Mouse (Mus musculus) CH12F3 (cell line): ENCODE data around the gene Olfr1023.

Source experiments
- in situ Hi-C: fragments of 300-500 bp; cut with MboI; formaldehyde crosslinking; loops from 2 replicates; pipeline ENCODE4 v1.14.3; 2020; ENCODE audit warnings: low sequenced_read_pairs

The Olfr1023 gene

DNA sequence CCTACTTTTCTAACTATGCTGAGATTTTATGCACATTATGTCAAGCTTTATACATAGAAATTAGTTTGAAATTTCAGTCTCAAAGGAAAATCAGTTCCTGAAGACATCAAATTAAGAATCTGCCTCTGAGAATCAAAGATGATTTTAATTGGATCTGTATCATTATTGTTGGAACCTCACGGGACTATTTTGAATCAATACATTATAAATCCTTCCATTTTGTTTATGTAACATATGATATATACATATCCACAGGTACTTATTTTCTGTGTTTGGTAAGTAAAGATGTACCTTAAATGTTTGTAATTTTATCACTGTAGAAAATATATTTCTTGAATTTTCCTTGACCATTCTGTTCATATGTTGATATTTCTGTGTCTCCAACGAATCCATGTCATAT is at the start of gene Olfr1023:
Gene Olfr1023 (plus strand): TSS at position 301 of the 400 bp plus-strand sequence.
- in situ Hi-C loops, result no loop called here

DNA sequence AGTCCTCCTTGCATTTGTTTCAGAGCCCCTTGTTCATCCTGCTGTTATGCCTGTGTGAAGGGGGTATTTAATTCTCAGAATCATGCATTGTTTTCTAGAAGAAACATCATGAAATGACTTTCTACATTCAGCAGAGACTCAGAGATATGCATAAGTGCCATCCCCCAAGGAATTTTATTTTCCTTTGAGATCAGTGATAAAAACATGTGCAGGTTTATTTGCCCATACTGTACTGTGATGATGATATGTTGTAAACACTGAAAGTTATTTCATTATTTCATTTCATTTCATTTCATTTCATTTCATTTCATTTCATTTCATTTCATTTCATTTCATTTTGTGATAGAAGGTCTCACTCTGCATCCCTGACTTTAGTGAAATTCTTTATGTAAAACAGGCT is 40.1 kb upstream of the Olfr1023 start, which contains the start of gene Olfr1019:
Gene Olfr1019 (minus strand): TSS at position 101 of the 400 bp plus-strand sequence.
- in situ Hi-C loops, result no loop called here

DNA sequence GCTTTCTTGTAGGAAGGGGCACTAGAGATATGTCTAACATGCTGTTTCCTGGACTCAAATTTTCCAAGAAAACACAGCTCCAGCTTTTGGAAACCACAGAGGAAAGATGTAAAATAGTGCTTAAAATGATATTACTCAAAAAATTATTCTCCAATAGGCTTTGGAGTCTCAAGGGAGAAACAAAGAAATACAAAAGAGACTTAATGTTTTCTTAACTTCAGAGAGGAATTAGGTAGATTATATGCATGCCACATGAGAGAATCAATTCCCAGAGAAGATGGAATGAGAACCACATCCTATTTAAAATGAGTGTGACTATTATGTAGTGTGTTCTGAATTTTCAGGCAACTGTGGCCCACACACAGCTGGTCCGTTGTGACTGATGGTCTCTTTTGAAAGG is 38.7 kb upstream of the Olfr1023 start, which contains the start of gene Olfr1020:
Gene Olfr1020 (plus strand): TSS at position 301 of the 400 bp plus-strand sequence.
- in situ Hi-C loops, result no loop called here

DNA sequence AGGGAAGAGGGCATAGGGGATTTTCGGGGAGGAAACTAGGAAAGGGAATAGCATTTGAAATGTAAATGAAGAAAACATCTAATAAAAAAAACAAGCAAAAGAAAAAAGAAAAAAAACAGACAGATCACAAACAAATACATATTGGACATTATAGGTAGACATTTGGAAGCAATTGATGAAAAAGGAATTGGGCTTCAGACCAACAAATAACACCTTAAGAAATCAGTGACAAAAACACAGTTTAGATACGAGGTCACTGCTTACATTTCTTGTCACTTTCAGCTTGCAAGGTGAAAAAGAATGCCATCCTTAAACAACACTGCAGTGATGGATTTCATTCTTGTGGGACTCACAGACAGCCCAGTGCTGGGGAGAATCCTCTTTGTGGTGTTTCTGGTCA is 17.1 kb upstream of the Olfr1023 start, which contains the start of gene Olfr1022:
Gene Olfr1022 (plus strand): TSS at position 301 of the 400 bp plus-strand sequence.
- in situ Hi-C loops, result no loop called here

DNA sequence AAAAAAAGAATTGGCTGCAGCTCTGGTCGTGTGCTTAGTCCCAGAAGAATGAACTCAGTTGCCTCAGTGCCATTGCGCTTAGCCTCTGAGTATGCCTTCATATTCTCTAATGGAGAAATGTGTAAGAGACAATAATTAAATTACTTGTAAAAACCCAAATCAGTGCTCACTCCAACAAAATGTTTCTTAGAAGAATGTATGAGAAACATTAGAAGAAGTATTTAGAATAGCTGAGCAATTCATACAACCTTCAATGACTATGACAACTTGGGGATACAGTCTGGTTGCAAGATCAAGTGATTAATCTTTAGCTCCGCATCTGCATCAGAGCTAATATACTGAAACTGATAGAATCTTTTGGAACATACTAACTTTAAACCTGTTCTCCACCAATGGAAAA is 19.5 kb downstream of the Olfr1023 start, which contains the start of gene Olfr1024:
Gene Olfr1024 (minus strand): TSS at position 101 of the 400 bp plus-strand sequence.
- in situ Hi-C loops, result no loop called here

DNA sequence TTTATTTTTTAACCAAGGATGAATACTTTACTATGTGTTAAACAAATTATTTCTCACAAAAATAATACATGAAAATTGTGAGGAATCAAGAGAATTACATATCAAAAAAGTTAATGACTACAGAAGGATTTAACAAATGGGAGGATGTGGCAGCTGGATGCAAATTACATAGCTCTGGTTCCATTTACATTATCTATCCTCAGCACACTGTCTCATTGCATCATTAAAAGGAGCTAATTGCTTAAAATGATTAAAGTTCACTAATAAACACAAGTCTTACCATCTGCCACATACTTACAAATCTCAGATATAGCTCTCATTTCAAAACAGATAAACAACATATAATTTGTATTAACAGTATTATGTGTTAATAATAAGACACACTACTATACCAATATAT is 27.8 kb downstream of the Olfr1023 start:
- in situ Hi-C loops, result no loop called here

DNA sequence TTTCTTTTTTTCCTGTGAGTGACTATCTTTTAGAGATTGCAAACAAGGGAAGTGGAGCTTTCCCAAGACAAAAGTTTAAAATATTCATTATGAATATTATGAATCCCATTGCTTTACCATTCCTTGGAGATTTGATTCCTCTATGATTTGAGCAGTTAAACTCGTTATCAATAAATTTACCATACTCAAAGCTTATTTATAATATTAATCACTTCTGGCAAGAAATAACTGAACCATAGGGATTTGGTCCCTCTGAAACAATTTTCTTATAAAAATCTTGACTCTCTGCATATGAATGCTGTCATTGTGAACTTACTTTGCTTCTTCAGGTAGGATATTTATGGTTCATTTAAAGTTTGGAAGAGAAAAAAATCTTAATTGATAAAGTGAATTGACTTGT is 29.5 kb downstream of the Olfr1023 start, which contains the start of gene Olfr1025-ps1:
Gene Olfr1025-ps1 (plus strand): TSS at position 301 of the 400 bp plus-strand sequence.
- in situ Hi-C loops, result no loop called here

DNA sequence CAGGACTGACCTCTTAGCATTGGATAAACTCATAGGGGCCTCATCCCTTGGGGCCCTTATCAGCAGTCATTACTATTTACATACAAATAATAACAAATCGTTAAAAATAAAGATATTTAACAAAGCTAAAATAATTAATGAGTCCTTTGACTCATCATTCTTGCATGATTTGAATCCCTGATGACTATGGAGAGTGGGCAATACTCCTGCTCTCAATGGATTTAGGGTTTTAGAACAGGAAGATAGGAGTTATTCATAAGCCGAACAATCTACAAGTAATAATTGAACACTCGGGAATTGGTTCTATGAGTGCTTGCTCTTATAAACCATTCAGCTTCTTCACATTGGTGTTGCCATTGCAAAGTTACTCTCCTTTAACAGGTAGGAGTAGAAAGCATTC is 35.8 kb downstream of the Olfr1023 start, which contains the start of gene Olfr1026:
Gene Olfr1026 (plus strand): TSS at position 301 of the 400 bp plus-strand sequence.
- in situ Hi-C loops, result no loop called here
